Mouse (Mus musculus) lung, adult 2 months (tissue): ENCODE data around the gene Katnb1. TPM values are rescaled to one million over a fixed set of nuclear protein-coding genes. Genes with fewer than 3 reads are reported as not detected.

Source experiments
- DNase-seq: peaks from one replicate; pipeline ENCODE4 v3.0.0; 2022
- H3K4me1 ChIP-seq: fragments of 200-500 bp; 2 replicates; pipeline ENCODE4 v1.6.1; 2011; ENCODE audit warnings: low read length; ENCODE audit not compliant: control insufficient read depth, insufficient read depth
- H3K4me3 ChIP-seq: fragments of 200-500 bp; replicated peaks from 2 replicates; pipeline ENCODE3; 2011; ENCODE audit warnings: low read depth, mild to moderate bottlenecking, control low read depth, low read length; ENCODE audit errors: extremely low read depth
- CTCF ChIP-seq: fragments of 200-500 bp; IDR thresholded peaks from 2 replicates; pipeline ENCODE4 v1.5.1; 2011; ENCODE audit warnings: mild to moderate bottlenecking, low read length, control low read depth; ENCODE audit not compliant: insufficient read depth
- POLR2A ChIP-seq: fragments of 200-500 bp; IDR thresholded peaks from 2 replicates; pipeline ENCODE4 v1.6.1; 2011; ENCODE audit warnings: low read depth, mild to moderate bottlenecking, control low read depth, low read length, borderline replicate concordance; ENCODE audit errors: extremely low read depth
- WGBS: fragments of 180-500 bp; shearing (Covaris S2); methylation state at CpG from one replicate; pipeline ENCODE4 v1.1.7; 2018; 5-methylcytosine and 5-hydroxymethylcytosine counted together
- polyA plus RNA-seq: library from polyadenylated mRNA; depleted of rRNA; stranded (reverse); fragments of >200 nt; gene quantifications from 2 replicates; pipeline ENCODE4 v1.2.3, GENCODE M21; 2012

Katnb1 gene
- polyA plus RNA-seq, 1 experiment = 20.0 TPM

GRCm38 (mm10) chr8:95054927-95055510 is 26.0 kb upstream of the Katnb1 start, which contains the start of gene Drc7:
TSS of gene Drc7 (plus strand) at chr8:95055103.
- DNase-seq = peak; percentile 9
- no peak for TF ChIP-seq CTCF
- TF ChIP-seq POLR2A = no peak
- no peak within 1 kb of the TSS for H3K4me3 ChIP-seq
- H3K4me1 ChIP-seq = peaks cover 3% of the 10 kb centered on the region; the same call in 1 of the 2 replicates
- WGBS = 27% methylated on average over 2 of the region's 2 CpGs

- TF ChIP-seq CTCF (no peak), POLR2A (no peak)
- Histone ChIP-seq H3K4me3 (no peak overlapping the region), H3K4me1 (peaks cover 3% of the 10 kb centered on the region; the same call in 1 of the 2 replicates)
- 71% methylated on average over 5 of the region's 5 CpGs for WGBS
- DNase-seq = no peak
Measured at GRCm38 (mm10) chr8:95056414-95056813, 24.6 kb upstream of the Katnb1 start.

- DNase-seq = no peak
- no peak overlapping the region for H3K4me3 ChIP-seq
- peaks cover 3% of the 10 kb centered on the region; the same call in 1 of the 2 replicates for H3K4me1 ChIP-seq
- no peak for TF ChIP-seq CTCF
- TF ChIP-seq POLR2A = no peak
- 60% methylated on average over 6 of the region's 6 CpGs for WGBS
Measured at GRCm38 (mm10) chr8:95058661-95059060, 22.3 kb upstream of the Katnb1 start.

DNA sequence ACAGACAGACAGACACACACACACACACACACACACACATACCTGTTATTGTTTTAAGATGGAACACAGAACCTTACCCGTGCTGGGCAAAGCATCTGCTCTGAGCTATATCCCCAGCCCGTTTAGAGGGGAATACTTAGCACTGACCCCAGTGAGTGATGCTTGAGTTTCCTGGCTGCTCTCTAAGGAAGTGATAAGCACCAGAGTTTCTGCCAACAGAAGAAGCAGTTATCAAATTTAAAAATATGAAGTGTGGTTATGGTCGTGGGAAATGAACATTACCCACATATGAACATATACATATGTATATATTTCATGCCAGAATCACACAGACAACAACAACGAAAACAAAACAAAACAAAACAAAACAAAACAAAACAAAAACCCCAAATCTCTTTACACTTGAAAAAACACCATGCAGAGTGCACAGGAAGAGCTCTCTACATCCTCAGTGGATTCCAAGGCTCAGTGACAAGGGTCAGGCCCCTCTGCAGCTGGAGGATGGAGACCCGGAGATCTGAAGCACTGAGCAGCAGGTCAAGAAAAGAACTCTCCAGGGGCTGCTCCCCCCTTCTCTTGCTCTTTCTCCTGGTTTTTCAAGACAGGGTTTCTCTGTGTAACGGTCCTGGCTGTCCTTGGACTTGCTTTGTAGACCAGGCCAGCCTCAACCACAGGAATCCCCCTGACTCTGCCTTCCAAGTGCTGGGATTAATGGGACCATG is 21.0 kb upstream of the Katnb1 start:
- no peak for DNase-seq
- Histone ChIP-seq H3K4me3 (no peak overlapping the region), H3K4me1 (peaks cover 3% of the 10 kb centered on the region; the same call in 1 of the 2 replicates)
- TF ChIP-seq POLR2A (no peak), CTCF (no peak)
- 37% methylated on average over 6 of the region's 6 CpGs for WGBS

DNA sequence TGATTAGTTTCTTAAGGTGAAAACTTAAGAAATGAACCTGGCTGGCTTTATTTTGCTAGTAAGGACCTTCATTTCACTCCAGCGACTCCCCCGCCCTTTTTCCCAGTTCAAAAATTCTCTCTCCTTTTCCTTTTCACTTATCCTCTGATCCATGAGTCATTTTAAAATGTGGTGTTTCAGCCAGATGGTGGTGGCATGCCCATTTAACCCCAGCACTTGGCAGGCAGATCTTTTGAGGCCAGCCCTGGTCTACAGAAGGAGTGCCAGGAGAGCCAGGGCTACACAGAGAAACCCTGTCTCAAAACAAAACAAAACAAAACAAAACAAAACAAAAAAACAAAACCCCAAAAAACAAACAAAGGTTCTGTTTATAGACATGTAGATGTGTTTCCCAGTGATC is 16.5 kb upstream of the Katnb1 start:
- Histone ChIP-seq H3K4me1 (0 out of 2 replicates have a peak, but pooled peaks cover under 1% of the 10 kb centered on the region), H3K4me3 (no peak overlapping the region)
- WGBS = 87% methylated on average over 2 of the region's 2 CpGs
- TF ChIP-seq POLR2A (no peak), CTCF (no peak)
- DNase-seq = no peak

GRCm38 (mm10) chr8:95067582-95067981 is 13.4 kb upstream of the Katnb1 start:
- 35% methylated on average over 3 of the region's 3 CpGs for WGBS
- peak; percentile 52 for DNase-seq
- no peaks in the 10 kb centered on the region for H3K4me1 ChIP-seq
- H3K4me3 ChIP-seq = no peak overlapping the region
- no peak for TF ChIP-seq CTCF
- no peak for TF ChIP-seq POLR2A

DNA sequence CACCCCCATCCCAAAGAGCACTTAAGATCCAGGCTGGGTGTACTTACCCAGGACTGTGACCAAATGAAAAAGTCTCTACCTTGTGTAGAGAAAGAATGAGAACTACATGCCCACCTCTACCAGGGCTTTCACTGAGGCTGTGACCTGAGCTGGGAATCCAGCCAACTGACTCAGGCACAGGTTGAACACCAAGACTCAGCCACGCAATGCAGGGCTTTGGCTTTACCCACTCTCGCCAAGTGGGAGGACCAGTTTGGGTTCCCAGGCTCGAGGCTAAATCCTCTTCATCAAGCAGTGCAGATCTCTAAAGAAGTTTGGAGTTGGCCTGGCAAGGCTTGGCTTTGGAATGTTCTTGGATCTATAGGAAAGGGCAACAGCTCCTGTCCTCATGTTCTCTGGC is 5.5 kb upstream of the Katnb1 start:
- no peak overlapping the region for H3K4me3 ChIP-seq
- TF ChIP-seq POLR2A (no peak), CTCF (no peak)
- WGBS = 51% methylated on average over 3 of the region's 3 CpGs
- no peaks in the 10 kb centered on the region for H3K4me1 ChIP-seq
- no peak for DNase-seq

DNA sequence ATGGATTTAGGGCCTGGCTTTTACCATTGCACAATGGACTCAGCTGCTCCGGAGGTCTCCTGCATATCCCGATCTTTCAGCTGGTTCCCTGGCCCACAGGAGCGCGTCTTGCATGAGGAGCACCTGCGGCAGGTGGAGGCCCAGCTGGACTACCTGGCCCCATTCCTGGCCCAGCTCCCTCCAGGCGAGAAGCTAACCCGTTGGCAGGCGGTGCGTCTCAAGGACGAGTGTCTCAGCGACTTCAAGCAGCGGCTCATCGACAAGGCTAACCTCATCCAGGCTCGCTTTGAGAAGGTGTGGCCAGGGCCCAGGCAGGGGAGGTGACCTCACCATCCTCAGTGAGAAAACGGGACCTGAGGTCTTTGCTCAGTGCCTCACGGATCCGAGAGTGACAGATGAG is 4.8 kb upstream of the Katnb1 start:
- TF ChIP-seq CTCF (no peak), POLR2A (no peak)
- Histone ChIP-seq H3K4me3 (no peak overlapping the region), H3K4me1 (no peaks in the 10 kb centered on the region)
- 70% methylated on average over 17 of the region's 17 CpGs for WGBS
- no peak for DNase-seq

DNA sequence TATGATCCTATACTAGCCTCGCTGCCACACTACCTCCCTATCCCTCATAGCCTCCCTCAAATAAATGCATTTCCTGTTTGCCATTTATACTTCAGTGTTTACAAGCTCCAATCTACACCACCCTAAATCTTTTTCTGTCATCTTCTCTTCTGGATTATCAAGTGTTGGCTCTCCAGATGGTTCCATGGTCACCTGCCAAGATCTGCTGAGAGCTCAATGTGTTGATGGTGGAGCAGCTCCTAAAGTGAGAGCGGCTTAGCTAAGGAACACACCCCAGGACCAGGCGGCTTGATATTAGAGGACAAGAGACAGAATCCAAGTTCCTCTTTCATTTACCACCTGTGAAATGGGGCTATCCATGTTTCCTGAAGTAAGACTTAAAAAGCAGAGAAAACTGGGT is 2.9 kb upstream of the Katnb1 start:
- DNase-seq = no peak
- peaks cover 4% of the 10 kb centered on the region; the same call in 1 of the 2 replicates for H3K4me1 ChIP-seq
- no peak for TF ChIP-seq POLR2A
- no peak for TF ChIP-seq CTCF
- H3K4me3 ChIP-seq = no peak overlapping the region
- WGBS = 72% methylated on average over 3 of the region's 3 CpGs

GRCm38 (mm10) chr8:95079305-95079704 is 1.7 kb upstream of the Katnb1 start:
- no peak overlapping the region for H3K4me3 ChIP-seq
- 86% methylated on average over 4 of the region's 4 CpGs for WGBS

More at GRCm38 (mm10) chr8:95079305-95079704, 1.7 kb upstream of the Katnb1 start:
- peaks cover 4% of the 10 kb centered on the region; the same call in 1 of the 2 replicates for H3K4me1 ChIP-seq
- TF ChIP-seq CTCF (no peak), POLR2A (no peak)
- no peak for DNase-seq
